Mouse (Mus musculus): ENCODE results near the gene Aoah.
A peak's percentile ranks its signal among the peaks of the same experiment; 100 is the strongest.

Aoah gene

GRCm38 (mm10) chr13:20905195-20905594, 111.3 kb downstream of the Aoah start:
- DNase-seq (ENCODE audit: low read depth, low spot score): no peak

- DNase-seq (ENCODE audit: low read depth, low spot score): no peak
These were observed 123.0 kb downstream of the Aoah start for GRCm38 (mm10) chr13:20916698-20917511.

GRCm38 (mm10) chr13:20920401-20920800, 126.5 kb downstream of the Aoah start:
- no peak for DNase-seq (ENCODE audit: low read depth, low spot score)

GRCm38 (mm10) chr13:20936016-20936415, 142.1 kb downstream of the Aoah start:
- peak; percentile 93 for DNase-seq (ENCODE audit: low read depth, low spot score)

GRCm38 (mm10) chr13:20937452-20937851, 143.5 kb downstream of the Aoah start:
- DNase-seq (ENCODE audit: low read depth, low spot score): peak; percentile 81

GRCm38 (mm10) chr13:20939099-20939498, 145.2 kb downstream of the Aoah start:
- peak; percentile 57 for DNase-seq (ENCODE audit: low read depth, low spot score)

- DNase-seq (ENCODE audit: low read depth, low spot score): peak; percentile 61
These were observed 146.5 kb downstream of the Aoah start for GRCm38 (mm10) chr13:20940389-20940788.

GRCm38 (mm10) chr13:20941707-20942106, 147.8 kb downstream of the Aoah start:
- no peak for DNase-seq (ENCODE audit: low read depth, low spot score)

- DNase-seq (ENCODE audit: low read depth, low spot score): no peak
These were observed 169.2 kb downstream of the Aoah start for GRCm38 (mm10) chr13:20963086-20963485.

- no peak for DNase-seq (ENCODE audit: low read depth, low spot score)
These were observed 187.6 kb downstream of the Aoah start for GRCm38 (mm10) chr13:20981234-20982230.

- peak; percentile 80 for DNase-seq (ENCODE audit: low read depth, low spot score)
These were observed 191.6 kb downstream of the Aoah start for GRCm38 (mm10) chr13:20985510-20985909.

- DNase-seq (ENCODE audit: low read depth, low spot score): peak; percentile 78
These were observed 192.0 kb downstream of the Aoah start for GRCm38 (mm10) chr13:20985961-20986360.

- DNase-seq (ENCODE audit: low read depth, low spot score): no peak
These were observed 211.3 kb downstream of the Aoah start for GRCm38 (mm10) chr13:21005238-21005637.

GRCm38 (mm10) chr13:21005642-21006320, 211.9 kb downstream of the Aoah start:
- DNase-seq (ENCODE audit: low read depth, low spot score): no peak

- no peak for DNase-seq (ENCODE audit: low read depth, low spot score)
These were observed 212.4 kb downstream of the Aoah start for GRCm38 (mm10) chr13:21006321-21006653.

- DNase-seq (ENCODE audit: low read depth, low spot score): no peak
These were observed 219.7 kb downstream of the Aoah start for GRCm38 (mm10) chr13:21013659-21014058.

GRCm38 (mm10) chr13:21024831-21025230, 230.9 kb downstream of the Aoah start:
- DNase-seq (ENCODE audit: low read depth, low spot score): no peak

- no peak for DNase-seq (ENCODE audit: low read depth, low spot score)
These were observed 239.3 kb downstream of the Aoah start for GRCm38 (mm10) chr13:21033176-21033575.

- DNase-seq (ENCODE audit: low read depth, low spot score): peak; percentile 49
These were observed 241.1 kb downstream of the Aoah start for GRCm38 (mm10) chr13:21035011-21035410.

- no peak for DNase-seq (ENCODE audit: low read depth, low spot score)
These were observed 242.1 kb downstream of the Aoah start for GRCm38 (mm10) chr13:21035981-21036380.

GRCm38 (mm10) chr13:21040589-21041199, 246.8 kb downstream of the Aoah start:
- no peak for DNase-seq (ENCODE audit: low read depth, low spot score)
